Comparison of ENCODE assay signal across 25 mouse cellular contexts in genomic region chr5:103830886-103831285, GRCm38 (mm10).
"Had no signal": no experiment of that assay in that cellular context is flagged by ENCODE, and none has a peak within 500 bp of the region (broad histone marks: within the 10 kb centered on the region; RNA-seq: fewer than 3 reads in every experiment).

No protein-coding gene starts in this region.

- DNase-seq: kidney, adult 11 months; kidney, postnatal 14 days; kidney, postnatal 4 days; layer of hippocampus, postnatal 36 days; liver; lung, adult 18-20 months; lung, postnatal 10 days; lung, postnatal 36 days; midbrain, embryonic 14.5 days; retina, postnatal 1 day; right cerebral cortex, postnatal 25 days; spleen, adult 18-20 months; thymus, adult 18-20 months; thymus, postnatal 4 days had no signal

- H3K27ac ChIP-seq: kidney, embryonic 15.5 days; limb, embryonic 10.5 days; limb, embryonic 13.5 days; liver, embryonic 12.5 days; liver, embryonic 15.5 days; lung, embryonic 15.5 days; midbrain, embryonic 10.5 days; neural tube, embryonic 12.5 days; neural tube, embryonic 15.5 days; stomach, embryonic 15.5 days had no signal

- H3K4me3 ChIP-seq: kidney, embryonic 15.5 days; limb, embryonic 10.5 days; limb, embryonic 13.5 days; liver, embryonic 12.5 days; liver, embryonic 15.5 days; lung, embryonic 15.5 days; megakaryocyte, embryonic 14.5 days; midbrain, embryonic 10.5 days; neural tube, embryonic 12.5 days; neural tube, embryonic 15.5 days; stomach, embryonic 15.5 days had no signal

- H3K27me3 ChIP-seq: kidney, embryonic 15.5 days; limb, embryonic 13.5 days; liver, embryonic 12.5 days; liver, embryonic 15.5 days; lung, embryonic 15.5 days; megakaryocyte, embryonic 14.5 days; neural tube, embryonic 12.5 days; neural tube, embryonic 15.5 days; stomach, embryonic 15.5 days had no signal

- H3K4me1 ChIP-seq: liver, embryonic 12.5 days; liver, embryonic 15.5 days; neural tube, embryonic 12.5 days; neural tube, embryonic 15.5 days; stomach, embryonic 15.5 days had no signal
